Mouse (Mus musculus): ENCODE measurements around the gene Zfp617. TPM values are rescaled to one million over a fixed set of nuclear protein-coding genes. Genes with fewer than 3 reads are reported as not detected.

Gene Zfp617
- polyA plus RNA-seq, 1 experiment, result 17.5 TPM

DNA sequence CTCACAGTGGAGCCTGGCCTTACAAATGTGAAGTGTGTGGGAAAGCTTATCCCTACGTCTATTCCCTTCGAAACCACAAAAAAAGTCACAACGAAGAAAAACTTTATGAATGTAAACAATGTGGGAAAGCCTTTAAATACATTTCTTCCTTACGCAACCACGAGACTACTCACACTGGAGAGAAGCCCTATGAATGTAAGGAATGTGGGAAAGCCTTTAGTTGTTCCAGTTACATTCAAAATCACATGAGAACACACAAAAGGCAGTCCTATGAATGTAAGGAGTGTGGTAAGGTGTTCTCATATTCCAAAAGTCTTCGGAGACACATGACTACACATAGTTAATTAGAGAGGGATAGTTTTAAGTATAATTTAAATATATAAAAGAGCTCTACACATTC is 60.2 kb downstream of the Zfp617 start:
- Histone ChIP-seq H3K27ac (ENCODE audit: insufficient read depth, low read depth, low read length) (no peak overlapping the region), H3K4me1 (ENCODE audit: control insufficient read depth, insufficient read depth, low read length) (no peaks in the 10 kb centered on the region), H3K4me3 (ENCODE audit: insufficient read depth, low read length) (no peak overlapping the region)
- no peak for TF ChIP-seq CTCF (IDR thresholded peaks at IDR 0.05; ENCODE audit: low read depth, low read length)
- TF ChIP-seq POLR2A (IDR thresholded peaks at IDR 0.05; ENCODE audit: borderline replicate concordance, low read depth, low read length), result no peak

DNA sequence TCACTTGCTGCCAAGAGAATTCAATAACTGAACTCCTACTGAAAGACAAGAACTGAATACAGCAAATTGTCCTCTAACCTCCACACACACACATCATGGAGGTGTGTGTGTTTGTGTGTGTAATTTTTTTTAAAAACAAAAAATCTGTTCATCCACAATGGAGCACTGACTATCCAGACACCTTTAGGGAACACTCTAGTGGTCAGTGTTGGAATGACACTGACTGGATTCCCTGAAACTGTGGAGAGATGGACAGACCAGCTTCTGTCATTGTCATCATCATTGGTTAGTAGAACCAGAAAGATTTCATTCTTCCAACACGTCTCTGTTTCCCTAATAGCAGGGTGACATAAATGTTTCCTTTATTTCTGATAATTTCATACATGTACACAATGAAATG is 63.5 kb downstream of the Zfp617 start:
- TF ChIP-seq CTCF (IDR thresholded peaks at IDR 0.05; ENCODE audit: low read depth, low read length) (no peak), POLR2A (IDR thresholded peaks at IDR 0.05; ENCODE audit: borderline replicate concordance, low read depth, low read length) (no peak)
- Histone ChIP-seq H3K4me1 (ENCODE audit: control insufficient read depth, insufficient read depth, low read length) (no peaks in the 10 kb centered on the region), H3K4me3 (ENCODE audit: insufficient read depth, low read length) (no peak overlapping the region), H3K27ac (ENCODE audit: insufficient read depth, low read depth, low read length) (no peak overlapping the region)

GRCm38 (mm10) chr8:71974211-71974610 is 65.8 kb downstream of the Zfp617 start:
- H3K27ac ChIP-seq (ENCODE audit: insufficient read depth, low read depth, low read length), result no peak overlapping the region
- TF ChIP-seq CTCF (IDR thresholded peaks at IDR 0.05; ENCODE audit: low read depth, low read length) (no peak), POLR2A (IDR thresholded peaks at IDR 0.05; ENCODE audit: borderline replicate concordance, low read depth, low read length) (no peak)
- no peak overlapping the region for H3K4me3 ChIP-seq (ENCODE audit: insufficient read depth, low read length)
- H3K4me1 ChIP-seq (ENCODE audit: control insufficient read depth, insufficient read depth, low read length), result no peaks in the 10 kb centered on the region

DNA sequence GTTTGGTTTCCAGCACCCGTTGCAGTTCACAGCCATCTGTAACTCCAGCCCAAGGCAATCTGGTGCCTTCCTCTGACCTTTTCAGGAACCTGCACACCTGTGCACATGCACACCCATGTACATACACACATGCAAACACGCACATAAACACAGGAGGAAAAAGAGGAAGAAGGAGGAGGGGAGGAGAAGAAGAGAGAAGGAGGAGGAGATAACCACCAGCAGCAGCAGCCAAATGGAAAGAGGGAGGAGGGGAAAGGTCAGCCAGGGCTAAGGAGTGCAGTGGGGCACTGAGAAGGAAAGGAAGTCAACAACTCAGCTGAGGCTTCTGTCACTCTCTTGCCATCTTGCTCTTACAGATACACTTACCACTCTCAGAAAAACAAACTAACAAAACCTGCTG is 72.6 kb downstream of the Zfp617 start:
- H3K4me3 ChIP-seq (ENCODE audit: insufficient read depth, low read length), result no peak overlapping the region
- H3K4me1 ChIP-seq (ENCODE audit: control insufficient read depth, insufficient read depth, low read length), result peaks cover 11% of the 10 kb centered on the region
- TF ChIP-seq POLR2A (IDR thresholded peaks at IDR 0.05; ENCODE audit: borderline replicate concordance, low read depth, low read length), result no peak
- no peak for TF ChIP-seq CTCF (IDR thresholded peaks at IDR 0.05; ENCODE audit: low read depth, low read length)
- no peak overlapping the region for H3K27ac ChIP-seq (ENCODE audit: insufficient read depth, low read depth, low read length)

- Histone ChIP-seq H3K4me1 (ENCODE audit: control insufficient read depth, insufficient read depth, low read length) (peaks cover 11% of the 10 kb centered on the region), H3K4me3 (ENCODE audit: insufficient read depth, low read length) (no peak overlapping the region), H3K27ac (ENCODE audit: insufficient read depth, low read depth, low read length) (no peak overlapping the region)
- TF ChIP-seq CTCF (IDR thresholded peaks at IDR 0.05; ENCODE audit: low read depth, low read length) (no peak), POLR2A (IDR thresholded peaks at IDR 0.05; ENCODE audit: borderline replicate concordance, low read depth, low read length) (no peak)
These were observed 73.0 kb downstream of the Zfp617 start for GRCm38 (mm10) chr8:71981456-71981855.

Other genes with a start within 250 kb of the Zfp617 start
- 1.0 and 1.3 TPM in 2 replicates for gene Unc13a, start 236.9 kb upstream of the Zfp617 start, polyA plus RNA-seq (2012; ENCODE audit: insufficient read depth, insufficient read length, missing spikeins)
- gene Jak3, start 232.3 kb upstream of the Zfp617 start, polyA plus RNA-seq (2012; ENCODE audit: insufficient read depth, insufficient read length, missing spikeins), result 15.6 and 15.7 TPM in 2 replicates
- 5.0 and 5.1 TPM in 2 replicates for gene Insl3, start 219.4 kb upstream of the Zfp617 start, polyA plus RNA-seq (2012; ENCODE audit: insufficient read depth, insufficient read length, missing spikeins)
- gene B3gnt3, start 206.8 kb upstream of the Zfp617 start, polyA plus RNA-seq (2012; ENCODE audit: insufficient read depth, insufficient read length, missing spikeins), result 23.7 and 24.1 TPM in 2 replicates
- gene Fcho1, start 182.9 kb upstream of the Zfp617 start, polyA plus RNA-seq (2012; ENCODE audit: insufficient read depth, insufficient read length, missing spikeins), result 7.2 and 8.8 TPM in 2 replicates
- gene Zfp709, start 26.6 kb upstream of the Zfp617 start, polyA plus RNA-seq (2012; ENCODE audit: insufficient read depth, insufficient read length, missing spikeins), result 8.6 and 9.1 TPM in 2 replicates
- gene Zfp882, start within 50 bp of the Zfp617 start, polyA plus RNA-seq (2012; ENCODE audit: insufficient read depth, insufficient read length, missing spikeins), result 1.1 and 1.2 TPM in 2 replicates
- gene Zfp961, start 42.4 kb downstream of the Zfp617 start, polyA plus RNA-seq (2012; ENCODE audit: insufficient read depth, insufficient read length, missing spikeins), result 12.0 and 13.8 TPM in 2 replicates
- 16.6 and 18.1 TPM in 2 replicates for gene Cyp4f18, start 101.0 kb downstream of the Zfp617 start, polyA plus RNA-seq (2012; ENCODE audit: insufficient read depth, insufficient read length, missing spikeins)
- not detected in 2 replicates for gene Olfr372, start 132.6 kb downstream of the Zfp617 start, polyA plus RNA-seq (2012; ENCODE audit: insufficient read depth, insufficient read length, missing spikeins)
- gene Olfr373, start 174.5 kb downstream of the Zfp617 start, polyA plus RNA-seq (2012; ENCODE audit: insufficient read depth, insufficient read length, missing spikeins), result 0.33 TPM in 1 of 2 replicates, not detected in the other
- gene Olfr374, start 198.4 kb downstream of the Zfp617 start, polyA plus RNA-seq (2012; ENCODE audit: insufficient read depth, insufficient read length, missing spikeins), result 0.32 and 0.52 TPM in 2 replicates
- 235 and 239 TPM in 2 replicates for gene Tpm4, start 226.3 kb downstream of the Zfp617 start, polyA plus RNA-seq (2012; ENCODE audit: insufficient read depth, insufficient read length, missing spikeins)